In genomic region chr2:28530311-28530710, GRCm38 (mm10) we compare ENCODE assay signal across 13 mouse cellular contexts. TPM values are rescaled to one million over a fixed set of nuclear protein-coding genes. Genes with fewer than 3 reads are reported as not detected.
DNase-seq lines count a peak whose midpoint lies in the region; ATAC-seq lines count a peak whose summit lies in the region.
"Had no signal": no experiment of that assay in that cellular context is flagged by ENCODE, and none has a peak within 500 bp of the region (broad histone marks: within the 10 kb centered on the region; RNA-seq: fewer than 3 reads in every experiment).

No protein-coding gene starts in this region.

- H3K36me3 ChIP-seq in heart, embryonic 15.5 days, result no peaks in the 10 kb centered on the region
- no peaks in the 10 kb centered on the region for H3K36me3 ChIP-seq in heart, embryonic 12.5 days
- no peaks in the 10 kb centered on the region for H3K36me3 ChIP-seq in midbrain, embryonic 14.5 days (ENCODE audit: control insufficient read depth, insufficient read depth, low read length)
- H3K36me3 ChIP-seq in midbrain, embryonic 16.5 days (ENCODE audit: control insufficient read depth, insufficient read depth, low read length), result no peaks in the 10 kb centered on the region
- H3K36me3 ChIP-seq in hindbrain, embryonic 12.5 days, result no peaks in the 10 kb centered on the region
- no peaks in the 10 kb centered on the region for H3K36me3 ChIP-seq in intestine, embryonic 15.5 days

- H3K9me3 ChIP-seq in heart, embryonic 15.5 days (replicated peaks), result no peaks in the 10 kb centered on the region
- no peaks in the 10 kb centered on the region for H3K9me3 ChIP-seq in heart, embryonic 12.5 days (replicated peaks)
- H3K9me3 ChIP-seq in midbrain, embryonic 14.5 days (ENCODE audit: control insufficient read depth, low read length), result no peaks in the 10 kb centered on the region
- no peaks in the 10 kb centered on the region for H3K9me3 ChIP-seq in midbrain, embryonic 16.5 days (replicated peaks; ENCODE audit: control insufficient read depth, low read length, poor library complexity, severe bottlenecking)
- H3K9me3 ChIP-seq in hindbrain, embryonic 12.5 days (replicated peaks), result no peaks in the 10 kb centered on the region
- H3K9me3 ChIP-seq in intestine, embryonic 15.5 days, result no peaks in the 10 kb centered on the region

- DNase-seq in midbrain, embryonic 14.5 days, result no peak
- DNase-seq in layer of hippocampus, postnatal 10 days (ENCODE audit: low spot score in 2 of 2), result no peak
- DNase-seq: adrenal gland, postnatal 14 days; gastrocnemius, postnatal 36 days; right cerebral cortex, postnatal 4 days had no signal

- no peak overlapping the region for H3K9ac ChIP-seq in heart, embryonic 15.5 days
- no peak overlapping the region for H3K9ac ChIP-seq in heart, embryonic 12.5 days
- peak overlapping the region; percentile 16; the same call in 1 of the 2 replicates for H3K9ac ChIP-seq in midbrain, embryonic 14.5 days (replicated peaks; ENCODE audit: low read length)
- no peak overlapping the region for H3K9ac ChIP-seq in midbrain, embryonic 16.5 days (ENCODE audit: low read depth, low read length)
- no peak overlapping the region for H3K9ac ChIP-seq in hindbrain, embryonic 12.5 days
- H3K9ac ChIP-seq in intestine, embryonic 15.5 days, result no peak overlapping the region

- H3K4me1 ChIP-seq in heart, embryonic 15.5 days (replicated peaks), result peaks cover 66% of the 10 kb centered on the region
- H3K4me1 ChIP-seq in heart, embryonic 12.5 days (replicated peaks), result peaks cover 56% of the 10 kb centered on the region
- H3K4me1 ChIP-seq in midbrain, embryonic 14.5 days (ENCODE audit: control insufficient read depth, insufficient read depth, low read length), result peaks cover 78% of the 10 kb centered on the region
- peaks cover 74% of the 10 kb centered on the region for H3K4me1 ChIP-seq in midbrain, embryonic 16.5 days (ENCODE audit: control insufficient read depth, insufficient read depth, low read length)
- peaks cover 96% of the 10 kb centered on the region for H3K4me1 ChIP-seq in hindbrain, embryonic 12.5 days
- H3K4me1 ChIP-seq in intestine, embryonic 15.5 days (replicated peaks), result peaks cover 53% of the 10 kb centered on the region

- peak overlapping the region; percentile 46 for H3K27ac ChIP-seq in heart, embryonic 15.5 days
- no peak overlapping the region for H3K27ac ChIP-seq in heart, embryonic 12.5 days (ENCODE audit: poor library complexity, severe bottlenecking)
- H3K27ac ChIP-seq in midbrain, embryonic 14.5 days (replicated peaks; ENCODE audit: low read depth, low read length), result peak overlapping the region; percentile 32; the same call in 1 of the 2 replicates
- no peak overlapping the region for H3K27ac ChIP-seq in midbrain, embryonic 16.5 days (ENCODE audit: low read length)
- H3K27ac ChIP-seq in hindbrain, embryonic 12.5 days, result peak overlapping the region; percentile 8; the same call in 1 of the 2 replicates
- no peak overlapping the region for H3K27ac ChIP-seq in intestine, embryonic 15.5 days

- no peak overlapping the region for H3K4me3 ChIP-seq in heart, embryonic 15.5 days
- H3K4me3 ChIP-seq in heart, embryonic 12.5 days, result no peak overlapping the region
- H3K4me3 ChIP-seq in midbrain, embryonic 14.5 days (replicated peaks; ENCODE audit: low read depth, low read length), result no peak overlapping the region
- no peak overlapping the region for H3K4me3 ChIP-seq in midbrain, embryonic 16.5 days (ENCODE audit: low read depth, low read length)
- no peak overlapping the region for H3K4me3 ChIP-seq in hindbrain, embryonic 12.5 days
- H3K4me3 ChIP-seq in intestine, embryonic 15.5 days (replicated peaks), result no peak overlapping the region

- ATAC-seq in heart, embryonic 15.5 days (replicated peaks; ENCODE audit: insufficient number of reproducible peaks, insufficient read depth, low FRiP score, low read depth), result no peak
- no peak for ATAC-seq in heart, embryonic 12.5 days (ENCODE audit: insufficient number of reproducible peaks, low FRiP score)
- no peak for ATAC-seq in midbrain, embryonic 14.5 days (ENCODE audit: low FRiP score, low TSS enrichment)
- no peak for ATAC-seq in midbrain, embryonic 16.5 days
- ATAC-seq in hindbrain, embryonic 12.5 days (ENCODE audit: low FRiP score), result no peak
- no peak for ATAC-seq in intestine, embryonic 15.5 days
- ATAC-seq: forebrain, embryonic 14.5 days had no signal

- no peak overlapping the region for H3K4me2 ChIP-seq in heart, embryonic 15.5 days
- no peak overlapping the region for H3K4me2 ChIP-seq in heart, embryonic 12.5 days
- no peak overlapping the region for H3K4me2 ChIP-seq in midbrain, embryonic 14.5 days (ENCODE audit: low read length)
- H3K4me2 ChIP-seq in midbrain, embryonic 16.5 days (ENCODE audit: low read length), result no peak overlapping the region
- no peak overlapping the region for H3K4me2 ChIP-seq in hindbrain, embryonic 12.5 days (replicated peaks)
- no peak overlapping the region for H3K4me2 ChIP-seq in intestine, embryonic 15.5 days (replicated peaks)

- H3K27me3 ChIP-seq in heart, embryonic 15.5 days, result no peaks in the 10 kb centered on the region
- H3K27me3 ChIP-seq in heart, embryonic 12.5 days (replicated peaks), result no peaks in the 10 kb centered on the region
- H3K27me3 ChIP-seq in midbrain, embryonic 14.5 days (ENCODE audit: control insufficient read depth, insufficient read depth, low read length), result no peaks in the 10 kb centered on the region
- H3K27me3 ChIP-seq in midbrain, embryonic 16.5 days (ENCODE audit: control insufficient read depth, insufficient read depth, low read depth, low read length), result no peaks in the 10 kb centered on the region
- no peaks in the 10 kb centered on the region for H3K27me3 ChIP-seq in hindbrain, embryonic 12.5 days
- H3K27me3 ChIP-seq in intestine, embryonic 15.5 days (replicated peaks), result no peaks in the 10 kb centered on the region

- 61% methylated on average over 7 of the region's 7 CpGs for WGBS in heart, embryonic 15.5 days
- WGBS in heart, embryonic 12.5 days, result 68% methylated on average over 7 of the region's 7 CpGs
- whole genome bisulfite sequencing in midbrain, embryonic 14.5 days, result 55% methylated on average over 7 of the region's 7 CpGs
- WGBS in midbrain, embryonic 16.5 days, result 46% methylated on average over 7 of the region's 7 CpGs
- WGBS in hindbrain, embryonic 12.5 days, result 59% methylated on average over 7 of the region's 7 CpGs
- 66% methylated on average over 7 of the region's 7 CpGs for WGBS in intestine, embryonic 15.5 days

RNA-seq across cellular contexts. Expression of gene Ralgds, which starts 17.4 kb away (rescaled TPM):
- 17.5 and 24.6 TPM in 2 replicates for polyA plus RNA-seq in heart, embryonic 15.5 days (2015; fragmentation: Nextera tagmentation; extraction: Ambion mirVana)
- 21.1 and 22.1 TPM in 2 replicates for polyA plus RNA-seq in heart, embryonic 12.5 days (2016; fragmentation: Nextera tagmentation; extraction: Ambion mirVana)
- 97.9 and 101 TPM in 2 replicates for polyA plus RNA-seq in midbrain, embryonic 14.5 days (2014; fragmentation: Nextera tagmentation; extraction: Ambion mirVana)
- 78.4 and 82.0 TPM in 2 replicates for polyA plus RNA-seq in midbrain, embryonic 16.5 days (2015; fragmentation: Nextera tagmentation; extraction: Ambion mirVana)
- 96.7 and 108 TPM in 2 replicates for polyA plus RNA-seq in hindbrain, embryonic 12.5 days (2016; fragmentation: Nextera tagmentation; extraction: Ambion mirVana)
- 27.9 and 28.3 TPM in 2 replicates for polyA plus RNA-seq in intestine, embryonic 15.5 days (2015; fragmentation: Nextera tagmentation; extraction: Ambion mirVana)
- total RNA-seq in layer of hippocampus, postnatal 10 days (2021), result 100 to 1,000 TPM; 155 to 158 TPM

RNA-seq across cellular contexts. Expression of gene Gm10134, which starts 24.4 kb away (rescaled TPM):
- 1.3 and 1.5 TPM in 2 replicates for polyA plus RNA-seq in heart, embryonic 15.5 days (2015; fragmentation: Nextera tagmentation; extraction: Ambion mirVana)
- 0.82 TPM in 1 of 2 replicates, not detected in the other for polyA plus RNA-seq in heart, embryonic 12.5 days (2016; fragmentation: Nextera tagmentation; extraction: Ambion mirVana)
- 1.8 TPM in 1 of 2 replicates, not detected in the other for polyA plus RNA-seq in midbrain, embryonic 14.5 days (2014; fragmentation: Nextera tagmentation; extraction: Ambion mirVana)
- 2.3 and 3.6 TPM in 2 replicates for polyA plus RNA-seq in midbrain, embryonic 16.5 days (2015; fragmentation: Nextera tagmentation; extraction: Ambion mirVana)
- polyA plus RNA-seq in hindbrain, embryonic 12.5 days (2016; fragmentation: Nextera tagmentation; extraction: Ambion mirVana), result 1.8 and 2.8 TPM in 2 replicates
- polyA plus RNA-seq in intestine, embryonic 15.5 days (2015; fragmentation: Nextera tagmentation; extraction: Ambion mirVana), result 11.8 and 11.9 TPM in 2 replicates
- 1 to 10 TPM in 1 of 2 experiments, not detected in 1; 1.2 TPM for total RNA-seq in layer of hippocampus, postnatal 10 days (2021)
- total RNA-seq: CH12.LX; gastrocnemius, postnatal 36 days had no signal
- polyA plus RNA-seq: forebrain, embryonic 14.5 days; limb, embryonic 11.5 days had no signal

RNA-seq across cellular contexts. Expression of gene Cel, which starts 32.9 kb away (rescaled TPM):
- polyA plus RNA-seq in heart, embryonic 15.5 days (2015; fragmentation: Nextera tagmentation; extraction: Ambion mirVana), result 0.25 TPM in 1 of 2 replicates, not detected in the other
- polyA plus RNA-seq in heart, embryonic 12.5 days (2016; fragmentation: Nextera tagmentation; extraction: Ambion mirVana), result not detected in 2 replicates
- not detected in 2 replicates for polyA plus RNA-seq in midbrain, embryonic 14.5 days (2014; fragmentation: Nextera tagmentation; extraction: Ambion mirVana)
- polyA plus RNA-seq in midbrain, embryonic 16.5 days (2015; fragmentation: Nextera tagmentation; extraction: Ambion mirVana), result not detected in 2 replicates
- not detected in 2 replicates for polyA plus RNA-seq in hindbrain, embryonic 12.5 days (2016; fragmentation: Nextera tagmentation; extraction: Ambion mirVana)
- polyA plus RNA-seq in intestine, embryonic 15.5 days (2015; fragmentation: Nextera tagmentation; extraction: Ambion mirVana), result 159 and 428 TPM in 2 replicates
- total RNA-seq in layer of hippocampus, postnatal 10 days (2021), result not detected
- total RNA-seq: CH12.LX; gastrocnemius, postnatal 36 days had no signal
- polyA plus RNA-seq: forebrain, embryonic 14.5 days; limb, embryonic 11.5 days had no signal

RNA-seq across cellular contexts. Expression of gene Gbgt1, which starts 33.6 kb away (rescaled TPM):
- 0.67 and 1.1 TPM in 2 replicates for polyA plus RNA-seq in heart, embryonic 15.5 days (2015; fragmentation: Nextera tagmentation; extraction: Ambion mirVana)
- polyA plus RNA-seq in heart, embryonic 12.5 days (2016; fragmentation: Nextera tagmentation; extraction: Ambion mirVana), result 0.28 and 0.41 TPM in 2 replicates
- polyA plus RNA-seq in midbrain, embryonic 14.5 days (2014; fragmentation: Nextera tagmentation; extraction: Ambion mirVana), result 1.3 TPM in 1 of 2 replicates, not detected in the other
- 1.1 and 1.2 TPM in 2 replicates for polyA plus RNA-seq in midbrain, embryonic 16.5 days (2015; fragmentation: Nextera tagmentation; extraction: Ambion mirVana)
- polyA plus RNA-seq in hindbrain, embryonic 12.5 days (2016; fragmentation: Nextera tagmentation; extraction: Ambion mirVana), result 0.67 and 0.72 TPM in 2 replicates
- 3.7 and 4.0 TPM in 2 replicates for polyA plus RNA-seq in intestine, embryonic 15.5 days (2015; fragmentation: Nextera tagmentation; extraction: Ambion mirVana)
- total RNA-seq in layer of hippocampus, postnatal 10 days (2021), result 1 to 10 TPM; 1.2 to 1.9 TPM
- total RNA-seq: CH12.LX had no signal
- polyA plus RNA-seq: limb, embryonic 11.5 days had no signal

RNA-seq across cellular contexts. Expression of gene Gtf3c5, which starts 53.2 kb away (rescaled TPM):
- 24.0 and 27.8 TPM in 2 replicates for polyA plus RNA-seq in heart, embryonic 15.5 days (2015; fragmentation: Nextera tagmentation; extraction: Ambion mirVana)
- polyA plus RNA-seq in heart, embryonic 12.5 days (2016; fragmentation: Nextera tagmentation; extraction: Ambion mirVana), result 32.5 and 34.2 TPM in 2 replicates
- polyA plus RNA-seq in midbrain, embryonic 14.5 days (2014; fragmentation: Nextera tagmentation; extraction: Ambion mirVana), result 30.5 and 31.0 TPM in 2 replicates
- polyA plus RNA-seq in midbrain, embryonic 16.5 days (2015; fragmentation: Nextera tagmentation; extraction: Ambion mirVana), result 42.3 and 46.3 TPM in 2 replicates
- 50.0 and 50.5 TPM in 2 replicates for polyA plus RNA-seq in hindbrain, embryonic 12.5 days (2016; fragmentation: Nextera tagmentation; extraction: Ambion mirVana)
- polyA plus RNA-seq in intestine, embryonic 15.5 days (2015; fragmentation: Nextera tagmentation; extraction: Ambion mirVana), result 31.8 and 33.8 TPM in 2 replicates
- total RNA-seq in layer of hippocampus, postnatal 10 days (2021), result 10 to 100 TPM; 19.2 to 19.5 TPM

Comparison
In these comparisons a context has a peak if more than half of its experiments do, and no peak if none do; other contexts are left out.
1. H3K27ac ChIP-seq: peak in heart, embryonic 15.5 days (single experiment), midbrain, embryonic 14.5 days (single experiment) and hindbrain, embryonic 12.5 days (single experiment); none in heart, embryonic 12.5 days (single experiment), midbrain, embryonic 16.5 days (single experiment) and intestine, embryonic 15.5 days (single experiment).
2. RNA of gene Cel, which starts 32.9 kb away (polyA plus RNA-seq): 159 to 428 TPM in intestine, embryonic 15.5 days; 0.25 TPM in heart, embryonic 15.5 days, not detected in midbrain, embryonic 16.5 days, not detected in heart, embryonic 12.5 days, not detected in midbrain, embryonic 14.5 days and not detected in hindbrain, embryonic 12.5 days; every median in the first group is over 100 times any median in the second.